Mouse (Mus musculus) fat pad, adult 2 months (tissue): ENCODE data around the gene Arnt.
A peak's percentile ranks its signal among the peaks of the same experiment; 100 is the strongest.

Experiments
- DNase-seq: peaks from one replicate; pipeline ENCODE4 v3.0.0-alpha.2; 2011; ENCODE audit warnings: low read depth, low spot score; ENCODE audit errors: extremely low read depth

The Arnt gene

DNA sequence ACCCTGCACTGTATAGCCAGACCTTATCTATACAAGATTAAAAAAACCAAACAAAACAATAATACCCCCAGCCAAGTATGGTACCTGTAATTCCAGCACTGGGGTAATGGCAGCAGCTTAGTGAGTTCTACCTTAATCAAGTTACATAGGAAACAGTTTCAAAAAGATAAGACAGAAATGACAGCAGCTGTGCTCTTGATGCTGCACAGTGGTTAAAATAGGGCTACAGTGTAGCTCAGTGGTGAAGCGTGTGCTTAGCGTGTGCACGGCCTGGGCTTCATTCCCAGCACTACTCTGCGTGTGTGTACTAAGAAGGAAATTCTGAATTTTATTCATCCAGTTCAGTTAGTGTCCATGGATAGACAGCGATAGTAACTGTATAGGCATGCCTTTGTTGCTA, 22.2 kb downstream of the Arnt start:
- DNase-seq: no peak

DNA sequence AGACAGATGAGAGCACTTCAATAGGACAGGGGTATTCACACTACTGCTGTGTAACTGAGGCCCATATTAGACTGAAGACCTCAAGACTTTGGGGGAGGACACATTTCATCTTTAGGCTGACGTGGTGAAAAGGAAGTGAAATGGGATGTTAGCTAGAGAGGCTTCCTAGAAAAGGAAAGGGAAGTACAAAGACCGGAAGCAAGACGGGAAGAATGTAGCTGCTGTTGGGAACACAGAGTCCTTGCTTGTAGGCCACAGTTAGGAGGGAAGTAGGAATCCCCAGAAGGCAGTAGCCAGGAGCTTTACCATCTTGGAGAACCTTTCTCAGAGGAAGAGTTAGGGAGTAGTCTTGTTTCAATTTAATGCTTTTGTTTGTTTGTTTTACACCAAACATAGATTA, 23.6 kb downstream of the Arnt start:
- DNase-seq: no peak

- peak; percentile 18 for DNase-seq
Observed at GRCm38 (mm10) chr3:95459381-95459780, 25.2 kb downstream of the Arnt start.

GRCm38 (mm10) chr3:95463852-95464251, 29.7 kb downstream of the Arnt start:
- DNase-seq: no peak

DNA sequence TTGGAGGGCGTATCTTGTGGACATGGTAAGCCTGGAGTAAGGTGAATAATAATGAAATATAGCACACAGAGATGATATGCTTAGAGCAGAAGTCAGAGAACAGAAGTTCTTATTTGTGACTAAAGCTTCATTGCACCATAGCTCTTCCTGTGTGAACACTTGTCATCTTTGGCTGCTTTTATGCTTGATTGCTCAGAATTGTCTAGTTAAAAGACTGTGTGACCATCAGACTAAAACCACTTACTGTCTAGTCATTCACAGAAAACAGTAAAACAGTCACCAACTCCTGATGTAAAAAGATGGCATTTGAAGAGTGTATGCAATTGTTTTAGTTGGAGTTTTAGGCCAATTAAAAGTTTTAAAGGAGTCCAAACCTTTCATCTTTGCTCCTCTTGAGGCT, 44.8 kb downstream of the Arnt start:
- DNase-seq: no peak

- DNase-seq: no peak
Observed at GRCm38 (mm10) chr3:95486421-95486820, 52.2 kb downstream of the Arnt start.

DNA sequence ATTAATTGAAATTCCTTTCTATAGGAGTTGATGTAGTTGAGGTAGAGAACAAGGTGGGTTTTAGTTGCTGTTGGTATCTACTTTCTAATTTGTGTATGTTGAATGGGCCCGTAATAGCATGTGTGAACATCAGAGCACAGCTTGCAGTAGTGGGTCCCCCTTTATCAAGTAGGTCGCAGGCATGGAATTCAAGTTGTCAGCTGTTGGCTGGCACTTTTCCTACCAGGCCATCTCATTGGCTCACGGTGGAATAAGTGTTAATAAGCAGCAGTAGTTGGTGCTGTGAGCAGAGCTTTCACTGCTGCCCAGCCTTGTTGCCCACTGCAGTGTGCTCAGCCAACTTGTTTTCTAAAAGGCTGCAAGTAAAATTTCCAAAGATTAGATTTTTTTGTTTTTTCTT, 54.5 kb downstream of the Arnt start:
- no peak for DNase-seq

DNA sequence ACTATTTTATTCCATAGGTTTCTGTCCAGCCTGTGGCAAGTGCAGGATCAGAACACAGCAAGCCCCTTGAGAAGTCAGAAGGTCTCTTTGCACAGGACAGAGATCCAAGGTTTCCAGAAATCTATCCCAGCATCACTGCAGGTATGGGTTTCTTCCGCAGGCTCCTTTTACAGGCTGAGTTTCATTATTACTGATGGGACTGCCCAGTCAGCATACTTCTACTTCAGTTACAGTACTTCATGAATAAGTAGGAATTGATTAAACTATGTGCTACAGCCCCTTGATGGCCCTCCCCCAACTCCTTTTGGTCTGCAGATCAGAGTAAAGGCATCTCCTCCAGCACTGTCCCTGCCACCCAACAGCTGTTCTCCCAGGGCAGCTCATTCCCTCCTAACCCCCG, 56.0 kb downstream of the Arnt start:
- no peak for DNase-seq

DNA sequence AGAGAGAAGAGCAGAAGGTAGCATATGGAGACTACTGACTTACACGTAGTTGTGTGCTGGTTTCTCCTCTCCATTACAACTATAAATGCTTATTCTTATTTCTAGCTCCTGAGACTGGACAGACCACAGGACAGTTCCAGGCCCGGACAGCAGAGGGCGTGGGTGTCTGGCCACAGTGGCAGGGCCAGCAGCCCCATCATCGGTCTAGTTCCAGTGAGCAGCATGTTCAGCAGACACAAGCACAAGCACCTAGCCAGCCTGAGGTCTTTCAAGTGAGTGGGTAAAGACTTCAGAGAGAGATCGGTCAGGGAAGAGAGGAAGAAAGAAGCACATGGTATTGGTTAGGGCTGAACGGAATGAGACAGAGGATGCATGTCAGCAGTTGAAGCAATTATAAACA, 60.2 kb downstream of the Arnt start:
- DNase-seq: no peak

DNA sequence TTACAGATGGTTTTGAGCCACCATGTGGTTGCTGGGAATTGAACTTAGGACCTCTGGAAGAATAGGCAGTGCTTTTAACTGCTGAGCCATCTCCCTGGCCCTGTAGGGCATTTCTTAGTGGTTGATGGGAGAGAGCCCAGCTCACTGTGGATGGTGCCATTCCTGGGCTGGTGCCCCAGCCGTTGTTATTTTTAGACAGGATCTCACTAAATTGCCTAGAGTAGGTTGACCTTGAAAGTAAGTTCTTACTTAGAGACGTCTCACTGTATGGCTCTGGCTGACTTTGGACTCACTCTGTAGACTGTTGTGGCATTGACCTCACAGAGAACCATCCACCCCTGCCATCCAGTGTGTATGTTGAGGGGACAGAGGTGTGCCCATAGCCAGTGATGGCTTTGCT, 64.0 kb downstream of the Arnt start:
- DNase-seq: no peak

- no peak for DNase-seq
Observed at GRCm38 (mm10) chr3:95499024-95499423, 64.8 kb downstream of the Arnt start, which contains the start of gene Ctsk. Gene Ctsk, plus strand, starts transcription at chr3:95499256.

GRCm38 (mm10) chr3:95499496-95500140, 65.4 kb downstream of the Arnt start:
- DNase-seq: no peak

- DNase-seq: no peak
Observed at GRCm38 (mm10) chr3:95502312-95502711, 68.1 kb downstream of the Arnt start.

- DNase-seq: no peak
Observed at GRCm38 (mm10) chr3:95509348-95509747, 75.2 kb downstream of the Arnt start.

DNA sequence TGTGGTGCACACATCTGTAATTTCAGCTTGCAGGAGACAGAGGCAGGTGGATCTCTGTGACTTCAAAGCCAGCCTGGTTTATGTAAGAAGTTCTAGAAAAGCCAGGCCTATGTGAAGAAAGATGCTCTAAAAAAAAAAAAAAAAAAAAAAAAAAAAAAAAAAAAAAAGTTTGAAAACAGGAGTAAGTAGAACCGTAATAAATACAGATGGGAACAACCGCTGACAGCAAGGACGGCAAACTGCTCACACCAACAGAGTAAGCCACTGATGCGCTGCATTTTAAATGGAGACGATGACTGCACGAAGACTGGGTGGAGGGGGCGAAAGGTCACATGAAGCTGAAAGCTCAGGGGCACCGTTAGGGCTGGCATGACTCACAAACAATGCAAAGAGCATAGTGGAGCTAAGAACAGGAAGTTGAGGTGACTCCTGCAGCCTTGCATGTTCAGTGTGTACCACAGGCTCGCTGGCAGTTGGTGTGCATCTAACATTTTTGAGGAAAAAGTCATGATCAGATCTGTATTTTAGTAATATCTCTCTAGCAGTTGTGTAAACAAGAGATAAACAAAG, 77.5 kb downstream of the Arnt start:
- no peak for DNase-seq

GRCm38 (mm10) chr3:95516614-95517041, 82.4 kb downstream of the Arnt start:
- DNase-seq: no peak

DNA sequence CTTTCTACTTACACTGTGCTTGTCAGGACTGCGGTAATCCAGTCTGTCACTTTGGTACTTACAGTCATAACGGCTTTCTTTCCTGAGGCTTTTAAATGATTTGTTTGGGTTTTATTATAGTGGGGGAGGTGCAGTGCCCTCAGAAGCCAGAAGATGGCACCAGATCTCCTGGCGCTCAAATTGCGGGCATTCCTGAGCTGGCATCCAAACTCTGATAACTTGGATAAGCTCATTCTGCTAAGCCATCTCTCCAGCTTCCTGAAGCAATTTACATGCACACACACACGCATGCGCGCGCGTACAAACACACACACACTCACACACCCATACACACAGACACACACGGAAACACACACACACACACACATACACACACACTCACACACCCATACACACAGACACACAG, 83.3 kb downstream of the Arnt start:
- DNase-seq: peak; percentile 13

DNA sequence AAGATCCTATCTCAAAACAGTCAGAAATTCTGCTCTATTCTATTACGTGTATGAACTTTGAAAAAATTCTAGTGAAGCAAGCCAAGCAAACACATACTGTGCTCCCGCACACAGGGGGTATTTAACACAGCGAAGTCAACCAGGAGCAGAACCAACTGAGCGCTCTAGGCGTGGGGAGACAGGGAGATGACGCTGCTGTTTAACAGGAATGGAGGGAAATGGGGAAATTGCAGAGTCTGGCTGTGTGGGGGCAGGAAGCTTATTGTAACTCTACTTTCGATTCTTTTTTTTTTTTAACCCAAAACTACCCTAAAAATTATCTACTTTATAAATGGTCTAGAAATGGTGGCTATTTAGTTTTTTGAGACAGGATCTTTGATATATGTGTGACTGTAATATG, 84.7 kb downstream of the Arnt start:
- no peak for DNase-seq

GRCm38 (mm10) chr3:95519315-95519714, 85.1 kb downstream of the Arnt start:
- no peak for DNase-seq

DNA sequence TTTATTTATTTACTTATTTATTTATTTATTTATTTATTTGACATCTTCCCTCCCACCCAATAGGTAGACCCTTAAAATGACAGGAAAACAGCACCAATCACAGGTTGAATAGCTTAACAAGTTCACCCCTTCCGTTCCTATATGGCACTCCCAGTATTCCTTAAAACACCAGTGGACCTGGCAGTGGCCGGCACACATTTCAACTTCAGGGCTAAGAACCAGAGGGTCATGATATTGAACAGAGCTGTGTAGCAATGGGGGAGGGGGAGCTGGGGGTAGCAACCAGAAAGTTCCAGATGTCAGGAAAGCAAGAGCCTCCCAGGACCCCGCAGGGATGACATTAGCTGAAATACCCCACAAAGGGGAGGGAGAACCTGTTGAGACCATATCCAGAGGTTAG, 85.9 kb downstream of the Arnt start:
- DNase-seq: no peak

DNA sequence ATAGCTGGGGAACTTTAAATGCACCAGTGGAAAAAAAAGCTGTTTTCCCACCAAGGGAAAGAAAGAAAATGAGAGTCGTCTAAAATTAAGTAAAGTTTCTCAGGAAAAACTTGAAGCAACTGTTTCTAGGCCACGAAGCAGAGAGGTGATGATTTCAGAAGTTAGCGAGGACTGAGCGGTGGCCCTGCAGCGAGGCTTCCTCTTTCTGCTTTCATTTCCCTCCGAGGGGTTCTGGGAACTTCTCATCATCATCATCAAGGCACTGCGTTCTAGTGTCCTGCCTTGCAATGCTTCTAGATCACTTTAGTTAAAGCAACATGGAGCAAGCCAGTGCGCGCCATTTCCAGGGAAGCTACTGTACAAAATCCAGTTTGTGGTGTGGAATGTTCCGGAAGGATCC, 87.0 kb downstream of the Arnt start:
- no peak for DNase-seq

- no peak for DNase-seq
Observed at GRCm38 (mm10) chr3:95523662-95524061, 89.5 kb downstream of the Arnt start.

GRCm38 (mm10) chr3:95524673-95525072, 90.5 kb downstream of the Arnt start:
- no peak for DNase-seq
